Mouse (Mus musculus): ENCODE data around the gene Chmp4b. TPM values are rescaled to one million over a fixed set of nuclear protein-coding genes. Genes with fewer than 3 reads are reported as not detected.

The Chmp4b gene
- polyA plus RNA-seq (2016; fragmentation: Nextera tagmentation; extraction: Ambion mirVana), result 26.1 and 27.9 TPM in 2 replicates

- 0 out of 2 replicates have a peak, but pooled peaks cover 3% of the 10 kb centered on the region for H3K4me1 ChIP-seq
- no peak within 1 kb of the TSS for H3K4me2 ChIP-seq (replicated peaks)
- H3K4me3 ChIP-seq, result no peak within 1 kb of the TSS
- H3K9me3 ChIP-seq, result 0 out of 2 replicates have a peak, but pooled peaks cover 5% of the 10 kb centered on the region
- H3K9ac ChIP-seq (replicated peaks), result no peak within 1 kb of the TSS
- H3K27me3 ChIP-seq, result no peaks in the 10 kb centered on the region
- no peak for ATAC-seq (ENCODE audit: low FRiP score, low read depth)
- no peaks in the 10 kb centered on the region for H3K36me3 ChIP-seq
- H3K27ac ChIP-seq (replicated peaks), result no peak within 1 kb of the TSS
- WGBS, result 60% methylated on average over 8 of the region's 8 CpGs
Measured at GRCm38 (mm10) chr2:154651363-154651762, at the start of gene Chmp4b. TSS of gene Chmp4b (plus strand) at chr2:154651705.

GRCm38 (mm10) chr2:154603007-154603637 lies 48.4 kb upstream of the Chmp4b start:
- Histone ChIP-seq H3K4me3 (peak overlapping the region; percentile 66), H3K36me3 (no peaks in the 10 kb centered on the region), H3K4me1 (peaks cover 11% of the 10 kb centered on the region), H3K9me3 (no peaks in the 10 kb centered on the region), H3K27me3 (peaks cover 5% of the 10 kb centered on the region), H3K9ac (replicated peaks) (peak overlapping the region; percentile 75), H3K27ac (replicated peaks) (peak overlapping the region; percentile 40), H3K4me2 (replicated peaks) (peak overlapping the region; percentile 66)
- WGBS, result 22% methylated on average over 22 of the region's 22 CpGs
- ATAC-seq (ENCODE audit: low FRiP score, low read depth), result no peak; the same call in 1 of the 2 replicates

- Histone ChIP-seq H3K4me1 (peaks cover 11% of the 10 kb centered on the region), H3K4me2 (replicated peaks) (peak within 1 kb of the TSS; percentile 66), H3K9me3 (no peaks in the 10 kb centered on the region), H3K27me3 (peaks cover 5% of the 10 kb centered on the region), H3K27ac (replicated peaks) (peak within 1 kb of the TSS; percentile 40), H3K4me3 (peak within 1 kb of the TSS; percentile 66), H3K36me3 (no peaks in the 10 kb centered on the region), H3K9ac (replicated peaks) (peak within 1 kb of the TSS; percentile 75)
- under 1% methylated on average over 13 of the region's 13 CpGs for WGBS
- peak; percentile 100 for ATAC-seq (ENCODE audit: low FRiP score, low read depth)
Measured at GRCm38 (mm10) chr2:154603638-154604153, 47.8 kb upstream of the Chmp4b start, which contains the start of gene Pxmp4. TSS of gene Pxmp4 (minus strand) at chr2:154603708.

GRCm38 (mm10) chr2:154604156-154604555 lies 47.3 kb upstream of the Chmp4b start:
- no peak for ATAC-seq (ENCODE audit: low FRiP score, low read depth)
- H3K27me3 ChIP-seq, result peaks cover 5% of the 10 kb centered on the region
- H3K36me3 ChIP-seq, result no peaks in the 10 kb centered on the region
- peak overlapping the region; percentile 66 for H3K4me3 ChIP-seq
- no peak overlapping the region for H3K27ac ChIP-seq (replicated peaks)
- H3K4me2 ChIP-seq (replicated peaks), result peak overlapping the region; percentile 66
- H3K4me1 ChIP-seq, result peaks cover 11% of the 10 kb centered on the region
- no peak overlapping the region for H3K9ac ChIP-seq (replicated peaks)
- no peaks in the 10 kb centered on the region for H3K9me3 ChIP-seq
- 45% methylated on average over 7 of the region's 7 CpGs for WGBS

GRCm38 (mm10) chr2:154606965-154607364 lies 44.5 kb upstream of the Chmp4b start:
- WGBS, result 88% methylated on average over 1 of the region's 1 CpGs
- no peaks in the 10 kb centered on the region for H3K36me3 ChIP-seq
- no peak overlapping the region for H3K9ac ChIP-seq (replicated peaks)
- peaks cover 11% of the 10 kb centered on the region for H3K4me1 ChIP-seq
- H3K27ac ChIP-seq (replicated peaks), result no peak overlapping the region
- peaks cover 5% of the 10 kb centered on the region for H3K27me3 ChIP-seq
- no peak for ATAC-seq (ENCODE audit: low FRiP score, low read depth)
- no peak overlapping the region for H3K4me3 ChIP-seq
- H3K4me2 ChIP-seq (replicated peaks), result no peak overlapping the region
- H3K9me3 ChIP-seq, result no peaks in the 10 kb centered on the region

- H3K27ac ChIP-seq (replicated peaks), result no peak overlapping the region
- peaks cover 10% of the 10 kb centered on the region for H3K4me1 ChIP-seq
- H3K9me3 ChIP-seq, result no peaks in the 10 kb centered on the region
- ATAC-seq (ENCODE audit: low FRiP score, low read depth), result no peak
- H3K9ac ChIP-seq (replicated peaks), result no peak overlapping the region
- H3K4me3 ChIP-seq, result no peak overlapping the region
- H3K27me3 ChIP-seq, result peaks cover 5% of the 10 kb centered on the region
- WGBS, result 68% methylated on average over 10 of the region's 10 CpGs
- H3K36me3 ChIP-seq, result no peaks in the 10 kb centered on the region
- H3K4me2 ChIP-seq (replicated peaks), result no peak overlapping the region
Measured at GRCm38 (mm10) chr2:154609050-154609767, 42.3 kb upstream of the Chmp4b start.

- Histone ChIP-seq H3K27ac (replicated peaks) (peak within 1 kb of the TSS; percentile 97), H3K4me1 (peaks cover 14% of the 10 kb centered on the region), H3K27me3 (no peaks in the 10 kb centered on the region), H3K4me3 (peak within 1 kb of the TSS; percentile 54), H3K9ac (replicated peaks) (peak within 1 kb of the TSS; percentile 74), H3K36me3 (no peaks in the 10 kb centered on the region), H3K4me2 (replicated peaks) (peak within 1 kb of the TSS; percentile 64), H3K9me3 (no peaks in the 10 kb centered on the region)
- under 1% methylated on average over 71 of the region's 98 CpGs for WGBS
- peak; percentile 93 for ATAC-seq (ENCODE audit: low FRiP score, low read depth)
Measured at GRCm38 (mm10) chr2:154613118-154614115, 38.1 kb upstream of the Chmp4b start, which contains the start of the genes Zfp341 and 4930519P11Rik. TSS of gene Zfp341 (plus strand) at chr2:154613297. TSS of gene 4930519P11Rik (minus strand) at chr2:154613437.

- ATAC-seq (ENCODE audit: low FRiP score, low read depth), result no peak
- Histone ChIP-seq H3K4me1 (peaks cover 14% of the 10 kb centered on the region), H3K4me2 (replicated peaks) (no peak overlapping the region), H3K27ac (replicated peaks) (peak overlapping the region; percentile 97), H3K9ac (replicated peaks) (no peak overlapping the region), H3K27me3 (no peaks in the 10 kb centered on the region), H3K9me3 (no peaks in the 10 kb centered on the region), H3K36me3 (no peaks in the 10 kb centered on the region), H3K4me3 (no peak overlapping the region)
- WGBS, result 70% methylated on average over 19 of the region's 19 CpGs
Measured at GRCm38 (mm10) chr2:154614841-154615576, 36.5 kb upstream of the Chmp4b start.

GRCm38 (mm10) chr2:154615674-154616073 lies 35.8 kb upstream of the Chmp4b start:
- no peak overlapping the region for H3K27ac ChIP-seq (replicated peaks)
- peaks cover 14% of the 10 kb centered on the region for H3K4me1 ChIP-seq
- no peaks in the 10 kb centered on the region for H3K27me3 ChIP-seq
- no peak overlapping the region for H3K4me2 ChIP-seq (replicated peaks)
- no peaks in the 10 kb centered on the region for H3K9me3 ChIP-seq
- H3K9ac ChIP-seq (replicated peaks), result no peak overlapping the region
- ATAC-seq (ENCODE audit: low FRiP score, low read depth), result no peak
- H3K36me3 ChIP-seq, result no peaks in the 10 kb centered on the region
- WGBS, result 95% methylated on average over 5 of the region's 5 CpGs
- no peak overlapping the region for H3K4me3 ChIP-seq

- Histone ChIP-seq H3K4me2 (replicated peaks) (no peak overlapping the region), H3K36me3 (no peaks in the 10 kb centered on the region), H3K9ac (replicated peaks) (no peak overlapping the region), H3K27me3 (no peaks in the 10 kb centered on the region), H3K4me3 (no peak overlapping the region), H3K9me3 (no peaks in the 10 kb centered on the region), H3K27ac (replicated peaks) (no peak overlapping the region), H3K4me1 (peaks cover 14% of the 10 kb centered on the region)
- WGBS, result 88% methylated on average over 3 of the region's 3 CpGs
- no peak for ATAC-seq (ENCODE audit: low FRiP score, low read depth)
Measured at GRCm38 (mm10) chr2:154617061-154617460, 34.4 kb upstream of the Chmp4b start.

- no peak for ATAC-seq (ENCODE audit: low FRiP score, low read depth)
- H3K9me3 ChIP-seq, result 0 out of 2 replicates have a peak, but pooled peaks cover 4% of the 10 kb centered on the region
- no peak overlapping the region for H3K4me3 ChIP-seq
- H3K27me3 ChIP-seq, result no peaks in the 10 kb centered on the region
- H3K9ac ChIP-seq (replicated peaks), result no peak overlapping the region
- no peaks in the 10 kb centered on the region for H3K4me1 ChIP-seq
- no peak overlapping the region for H3K4me2 ChIP-seq (replicated peaks)
- H3K27ac ChIP-seq (replicated peaks), result no peak overlapping the region
- WGBS, result 81% methylated on average over 5 of the region's 5 CpGs
- H3K36me3 ChIP-seq, result peaks cover 33% of the 10 kb centered on the region
Measured at GRCm38 (mm10) chr2:154621684-154622083, 29.8 kb upstream of the Chmp4b start.

All from midbrain, embryonic 12.5 days (tissue).